Mouse (Mus musculus): ENCODE measurements around the gene Gm21974. TPM values are rescaled to one million over a fixed set of nuclear protein-coding genes. Genes with fewer than 3 reads are reported as not detected.

Gm21974 gene
- not detected for polyA plus RNA-seq (2017; shearing (Covaris generic))

DNA sequence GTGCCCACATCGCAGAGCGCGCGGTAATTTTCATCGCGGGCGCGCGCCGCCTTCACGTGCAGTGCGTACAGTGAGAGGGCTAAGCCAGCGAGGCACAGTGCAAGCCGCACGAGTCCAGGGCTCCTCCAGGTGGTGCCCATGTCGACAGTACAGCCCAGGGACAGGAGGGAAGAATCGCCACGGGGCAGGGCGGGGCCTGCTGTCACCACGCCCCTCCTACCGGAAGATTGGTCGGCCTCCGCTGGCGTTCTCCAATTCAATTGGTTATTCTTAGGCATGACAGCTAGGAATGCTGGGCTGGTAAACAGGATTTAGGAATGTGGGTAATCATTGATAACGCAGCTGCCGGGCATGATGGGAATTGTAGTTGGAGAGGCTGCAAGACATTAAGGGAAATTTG is at the start of gene Gm21974, which contains the start of gene Vkorc1:
Gm21974 (minus strand) TSS at position 13 of the 400 bp plus-strand sequence.
Vkorc1 (minus strand) TSS at position 176 of the 400 bp plus-strand sequence.

GRCm38 (mm10) chr7:127929923-127930322 is 34.7 kb upstream of the Gm21974 start, which contains the start of gene Prss8:
Gene Prss8 (minus strand): TSS chr7:127930104.

DNA sequence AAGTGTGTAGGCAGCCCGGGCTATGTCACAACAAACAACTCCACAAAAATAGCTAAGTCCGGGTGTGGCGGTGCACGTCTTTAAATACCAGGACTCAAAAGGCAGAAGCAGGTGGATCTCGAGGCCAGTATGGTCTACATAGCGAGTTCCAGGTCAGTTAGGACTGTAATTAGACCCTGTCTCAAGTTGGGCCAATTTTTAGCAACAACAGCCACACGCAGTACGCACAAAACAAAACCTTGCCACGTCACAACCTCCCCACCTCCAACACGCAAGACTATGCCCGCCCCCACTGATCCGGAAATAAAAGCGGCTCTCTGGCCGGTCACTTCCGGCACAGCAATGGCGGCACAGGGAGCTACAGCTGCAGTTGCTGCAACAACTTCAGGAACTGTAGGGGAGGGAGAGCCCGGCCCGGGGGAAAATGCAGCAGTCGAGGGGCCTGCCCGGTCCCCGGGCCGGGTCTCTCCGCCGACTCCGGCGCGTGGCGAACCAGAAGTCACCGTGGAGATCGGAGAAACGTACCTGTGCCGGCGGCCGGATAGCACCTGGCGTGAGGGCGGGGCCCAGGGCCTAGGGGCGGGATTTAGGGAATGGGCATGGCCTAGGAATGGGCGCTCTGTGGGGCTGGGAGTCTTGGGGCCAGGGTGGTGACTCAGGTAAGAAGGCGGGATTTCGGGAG is 17.1 kb upstream of the Gm21974 start, which contains the start of gene Kat8:
Kat8 (plus strand) TSS at position 327 of the 682 bp plus-strand sequence.

DNA sequence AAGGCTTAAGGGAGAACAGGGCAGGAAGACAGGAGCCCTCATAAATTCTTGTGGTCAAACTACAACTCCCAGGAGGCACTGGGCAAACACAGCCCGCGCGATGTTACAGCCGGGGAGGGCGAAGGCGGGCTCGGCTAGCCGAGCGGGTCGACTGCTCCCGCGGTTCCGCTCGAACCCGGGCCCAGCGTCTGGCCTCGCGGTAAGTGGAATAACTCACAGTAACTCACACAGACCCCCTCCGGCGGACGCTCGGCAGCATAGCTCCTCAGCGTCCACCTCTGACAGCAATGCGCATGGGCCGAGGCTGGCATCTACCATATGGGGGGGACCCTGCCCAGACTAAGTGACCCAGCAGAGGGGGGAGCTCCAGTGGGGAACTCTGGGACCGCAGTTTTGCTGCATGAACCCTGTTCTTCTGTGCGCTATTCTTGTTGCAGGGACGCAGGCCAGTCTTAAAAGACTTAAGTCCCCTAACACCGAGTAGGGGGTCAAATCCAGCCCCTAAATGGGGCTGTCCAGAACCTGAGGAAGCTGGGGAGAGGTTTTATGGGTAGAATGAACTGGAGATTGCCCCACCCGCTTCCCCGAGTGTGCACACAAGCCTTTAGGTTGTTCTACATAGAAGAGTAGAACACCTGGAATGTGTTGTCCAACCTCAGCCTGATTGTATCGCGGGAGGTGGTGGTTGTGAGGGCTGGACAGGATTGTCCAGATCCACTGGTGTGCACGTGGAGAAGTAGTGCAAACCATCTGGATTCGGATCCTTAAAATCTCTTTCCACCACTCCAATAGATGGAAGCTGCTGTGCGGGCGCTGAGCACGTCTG is 8.9 kb upstream of the Gm21974 start, which contains the start of gene Bckdk:
Bckdk (plus strand) TSS at position 112 of the 826 bp plus-strand sequence.

GRCm38 (mm10) chr7:127890798-127891197 is 4.5 kb downstream of the Gm21974 start, which contains the start of gene Prss53:
Gene Prss53 (minus strand): TSS chr7:127890970.

GRCm38 (mm10) chr7:127876467-127877348 is 18.5 kb downstream of the Gm21974 start, which contains the start of gene Zfp668:
Gene Zfp668 (minus strand): TSS chr7:127876828.

GRCm38 (mm10) chr7:127876041-127876466 is 19.2 kb downstream of the Gm21974 start, which contains the start of gene Zfp646:
Gene Zfp646 (plus strand): TSS chr7:127876221.

Other genes with a start within 250 kb of the Gm21974 start
- gene Bcl7c, start 186.5 kb downstream of the Gm21974 start, polyA plus RNA-seq (2017; shearing (Covaris generic)) = 59.3 TPM
- not detected for gene Ctf1, start 182.7 kb downstream of the Gm21974 start, polyA plus RNA-seq (2017; shearing (Covaris generic))
- not detected for gene Ctf2, start 163.3 kb downstream of the Gm21974 start, polyA plus RNA-seq (2017; shearing (Covaris generic))
- gene Fbxl19, start 150.9 kb downstream of the Gm21974 start, polyA plus RNA-seq (2017; shearing (Covaris generic)) = 0.71 TPM
- 10.5 TPM for gene Orai3, start 125.6 kb downstream of the Gm21974 start, polyA plus RNA-seq (2017; shearing (Covaris generic))
- 7.5 TPM for gene Setd1a, start 118.8 kb downstream of the Gm21974 start, polyA plus RNA-seq (2017; shearing (Covaris generic))
- not detected for gene Gm49388, start 109.8 kb downstream of the Gm21974 start, polyA plus RNA-seq (2017; shearing (Covaris generic))
- 0.79 TPM for gene Hsd3b7, start 94.8 kb downstream of the Gm21974 start, polyA plus RNA-seq (2017; shearing (Covaris generic))
- 111 TPM for gene Stx4a, start 71.2 kb downstream of the Gm21974 start, polyA plus RNA-seq (2017; shearing (Covaris generic))
- gene Stx1b, start 70.9 kb downstream of the Gm21974 start, polyA plus RNA-seq (2017; shearing (Covaris generic)) = 0.41 TPM
- 25.8 TPM for gene Zfp646, start 19.2 kb downstream of the Gm21974 start, polyA plus RNA-seq (2017; shearing (Covaris generic))
- gene Zfp668, start 18.6 kb downstream of the Gm21974 start, polyA plus RNA-seq (2017; shearing (Covaris generic)) = 9.0 TPM
- gene Prss53, start 4.5 kb downstream of the Gm21974 start, polyA plus RNA-seq (2017; shearing (Covaris generic)) = 0.51 TPM
- gene Vkorc1, start 163 bp upstream of the Gm21974 start, polyA plus RNA-seq (2017; shearing (Covaris generic)) = 47.2 TPM
- 39.1 TPM for gene Bckdk, start 8.6 kb upstream of the Gm21974 start, polyA plus RNA-seq (2017; shearing (Covaris generic))
- gene Kat8, start 17.1 kb upstream of the Gm21974 start, polyA plus RNA-seq (2017; shearing (Covaris generic)) = 32.7 TPM
- gene Prss8, start 34.6 kb upstream of the Gm21974 start, polyA plus RNA-seq (2017; shearing (Covaris generic)) = not detected
- 1.7 TPM for gene Prss36, start 51.3 kb upstream of the Gm21974 start, polyA plus RNA-seq (2017; shearing (Covaris generic))
- gene Fus, start 72.0 kb upstream of the Gm21974 start, polyA plus RNA-seq (2017; shearing (Covaris generic)) = 253 TPM
- gene Pycard, start 98.4 kb upstream of the Gm21974 start, polyA plus RNA-seq (2017; shearing (Covaris generic)) = 95.9 TPM
- not detected for gene Trim72, start 108.5 kb upstream of the Gm21974 start, polyA plus RNA-seq (2017; shearing (Covaris generic))
- 0.39 TPM for gene Itgam, start 167.2 kb upstream of the Gm21974 start, polyA plus RNA-seq (2017; shearing (Covaris generic))
- not detected for gene Gm49368, start 167.2 kb upstream of the Gm21974 start, polyA plus RNA-seq (2017; shearing (Covaris generic))
- gene Itgax, start 234.1 kb upstream of the Gm21974 start, polyA plus RNA-seq (2017; shearing (Covaris generic)) = 0.72 TPM